Mouse (Mus musculus) layer of hippocampus, adult 11-12 months (tissue): ENCODE measurements around the gene Sorcs1.
A peak's percentile ranks its signal among the peaks of the same experiment; 100 is the strongest.

Source experiments
- DNase-seq: peaks from one replicate; pipeline ENCODE4 v3.0.0; 2022; ENCODE audit warnings: low spot score

The Sorcs1 gene

DNA sequence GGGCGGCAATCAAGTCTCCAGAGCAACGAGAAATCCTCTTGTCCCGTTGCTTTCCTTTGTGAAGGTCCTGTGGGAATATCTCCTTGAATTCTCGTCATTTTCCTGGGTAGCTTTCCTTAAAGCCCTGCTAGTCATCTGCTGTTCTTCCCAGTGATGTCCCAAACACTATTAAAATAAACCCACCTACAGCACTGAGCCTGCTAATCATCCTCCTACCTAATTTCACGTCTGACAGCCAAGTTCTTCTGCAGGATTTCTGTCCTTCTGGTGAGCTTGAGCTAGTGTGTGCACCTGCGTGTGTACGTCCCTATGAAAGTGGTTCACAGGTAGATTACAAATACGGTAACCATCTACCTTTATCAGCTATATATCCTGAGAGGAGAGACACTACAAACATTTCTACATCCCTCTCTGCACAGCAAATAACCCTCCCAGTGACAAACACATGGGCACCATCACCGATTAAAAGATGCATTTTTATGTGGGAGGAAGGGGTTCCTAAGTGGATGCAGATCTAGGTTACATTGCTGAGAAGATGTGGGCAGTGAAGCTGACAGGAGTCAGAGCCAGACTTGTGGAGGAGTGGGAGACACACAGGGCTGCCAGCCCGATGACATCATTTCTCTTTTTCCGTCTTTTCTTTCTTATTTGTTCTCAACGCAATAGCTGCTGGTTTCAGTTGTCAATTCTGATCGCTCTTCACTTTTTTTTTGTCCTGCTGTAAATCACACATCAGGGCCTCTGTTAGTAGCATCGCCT, 259.3 kb downstream of the Sorcs1 start:
- no peak for DNase-seq

DNA sequence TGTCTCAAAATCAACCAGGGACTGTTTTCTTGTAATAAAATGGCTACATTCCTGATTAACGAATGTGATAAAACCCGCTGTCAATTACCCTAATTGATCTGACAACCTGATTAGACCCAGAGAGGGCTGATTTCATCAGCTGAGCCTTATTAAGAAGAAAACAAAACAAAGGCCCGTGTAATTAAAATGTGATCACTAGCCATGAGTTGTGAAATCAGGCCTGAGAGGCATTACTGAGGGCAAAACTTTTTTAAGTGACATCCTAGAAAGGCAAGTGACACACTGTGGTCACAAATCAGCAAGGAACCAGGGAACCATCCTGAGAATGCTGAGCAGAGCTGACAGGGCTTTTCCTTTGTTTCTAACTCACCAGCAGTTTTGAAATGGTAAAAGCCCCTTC, 267.9 kb downstream of the Sorcs1 start:
- no peak for DNase-seq

DNA sequence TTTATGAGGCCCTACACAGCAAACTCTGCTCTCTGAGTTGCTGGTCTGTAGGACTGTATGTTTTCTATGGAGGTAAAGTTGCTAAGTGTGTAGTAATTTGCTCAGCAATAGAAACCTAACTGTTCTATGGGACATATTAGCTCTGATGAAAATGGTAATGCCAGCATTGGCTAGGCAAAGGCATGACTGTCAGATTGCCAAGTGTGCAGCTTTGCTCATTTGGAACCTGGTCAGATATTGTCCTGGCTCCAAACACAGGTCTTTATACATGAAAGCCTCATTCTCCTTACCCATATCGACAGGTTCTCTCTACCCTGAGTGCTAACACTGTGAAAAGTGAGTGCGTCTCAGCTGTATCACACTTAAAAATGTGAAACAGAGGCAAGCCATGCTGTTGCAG, 280.1 kb downstream of the Sorcs1 start:
- DNase-seq: no peak

DNA sequence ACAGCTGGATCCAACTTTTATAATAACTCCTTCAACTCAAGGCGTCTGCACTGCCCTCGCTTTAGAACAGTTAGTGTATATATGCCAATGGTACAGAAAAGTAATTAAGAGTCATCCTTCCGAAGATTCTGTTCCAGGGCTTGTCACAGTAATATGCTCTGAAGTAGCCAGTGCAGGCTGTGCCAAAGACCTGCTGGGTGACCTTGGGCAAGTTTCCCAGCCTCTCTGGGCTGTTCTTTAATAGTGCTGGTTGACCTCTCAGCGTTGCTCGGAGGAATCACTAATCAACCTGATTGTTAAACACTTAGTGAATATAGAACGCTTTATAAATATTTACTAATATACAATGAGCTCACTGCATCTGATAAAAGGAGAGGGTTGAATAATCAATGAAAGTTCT, 282.7 kb downstream of the Sorcs1 start:
- DNase-seq: no peak

DNA sequence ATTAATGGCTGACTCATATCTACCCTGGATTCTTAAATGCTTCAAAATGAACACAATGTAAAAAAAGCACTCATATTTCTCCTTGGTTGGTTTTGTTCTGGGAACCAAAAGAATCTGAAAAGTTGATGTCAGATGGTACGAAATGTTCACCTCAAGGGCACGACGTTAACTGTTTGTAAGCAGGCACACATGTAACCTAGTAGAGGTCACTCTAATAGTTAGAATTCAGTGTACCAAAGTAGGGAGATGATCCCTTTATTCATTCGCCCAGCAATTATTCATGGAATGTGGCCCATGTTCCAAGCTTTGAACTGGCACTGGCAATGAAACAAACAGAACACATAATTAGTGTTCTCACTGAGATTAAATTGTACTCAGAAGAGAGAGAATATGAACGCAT, 284.3 kb downstream of the Sorcs1 start:
- peak; percentile 6 for DNase-seq

DNA sequence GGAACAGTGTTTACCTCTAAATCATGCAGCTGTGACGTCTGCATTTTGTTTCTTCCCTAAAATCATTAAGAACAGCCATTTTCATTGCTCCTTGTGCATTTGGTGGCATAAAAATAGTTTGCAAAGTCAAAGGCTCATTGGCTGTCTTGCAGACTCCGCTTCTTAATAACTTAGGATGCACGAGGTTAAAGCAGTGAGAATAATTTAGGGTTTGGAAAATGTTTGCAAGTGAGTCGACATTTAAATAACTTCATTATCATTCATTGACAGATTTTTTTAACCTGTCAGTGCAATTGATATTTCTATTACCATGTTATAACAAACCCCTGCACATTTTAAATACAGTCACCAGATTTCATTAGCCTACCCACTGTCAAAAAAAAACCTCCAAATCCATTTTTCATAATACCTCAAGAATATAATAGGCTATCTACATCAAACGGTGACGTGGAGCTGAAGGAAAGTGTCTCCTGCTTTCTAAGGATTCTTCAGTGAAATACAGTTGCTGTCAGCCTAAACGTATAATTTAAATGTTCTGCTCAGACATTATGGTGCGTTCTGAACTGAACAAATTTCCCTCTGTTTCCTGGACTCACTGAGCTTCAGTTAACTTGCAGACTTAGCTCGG, 288.4 kb downstream of the Sorcs1 start:
- DNase-seq: no peak

DNA sequence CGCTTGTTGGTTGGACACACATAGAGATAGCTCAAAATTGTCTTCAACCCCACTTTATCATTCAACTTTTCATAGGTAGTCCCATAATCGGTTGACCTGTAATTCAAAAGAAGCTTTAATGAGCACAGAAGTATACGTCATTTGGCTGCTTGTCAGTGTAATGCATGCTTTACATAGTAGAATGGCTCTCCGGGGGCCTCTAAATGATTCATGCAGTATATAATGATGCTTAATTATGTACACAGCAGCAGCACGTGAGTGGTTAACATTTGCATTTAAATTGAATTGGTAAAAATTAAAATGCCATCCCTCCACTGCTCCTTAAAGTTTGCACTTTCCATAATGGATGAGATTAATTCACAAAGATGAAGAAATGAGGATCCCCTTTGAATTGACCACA, 299.5 kb downstream of the Sorcs1 start:
- no peak for DNase-seq

DNA sequence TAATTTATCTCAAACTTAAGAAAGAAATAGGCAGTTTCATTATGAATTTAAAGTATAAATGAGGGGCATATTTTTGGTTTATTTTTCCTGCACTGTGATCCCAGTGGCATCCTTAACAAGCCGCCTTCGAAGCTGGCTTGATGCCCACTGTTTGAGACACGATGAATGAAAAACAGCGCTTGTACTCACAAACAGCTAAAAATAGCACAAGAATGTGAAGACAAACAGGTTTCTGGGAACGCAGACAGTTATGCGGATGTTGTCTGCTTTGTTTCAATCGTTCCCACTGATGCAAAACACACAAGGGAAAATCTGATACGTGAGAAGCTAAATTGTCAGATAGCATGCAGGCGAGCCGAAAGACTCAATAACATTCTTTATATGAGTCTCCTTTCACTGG, 303.7 kb downstream of the Sorcs1 start:
- peak; percentile 30 for DNase-seq

DNA sequence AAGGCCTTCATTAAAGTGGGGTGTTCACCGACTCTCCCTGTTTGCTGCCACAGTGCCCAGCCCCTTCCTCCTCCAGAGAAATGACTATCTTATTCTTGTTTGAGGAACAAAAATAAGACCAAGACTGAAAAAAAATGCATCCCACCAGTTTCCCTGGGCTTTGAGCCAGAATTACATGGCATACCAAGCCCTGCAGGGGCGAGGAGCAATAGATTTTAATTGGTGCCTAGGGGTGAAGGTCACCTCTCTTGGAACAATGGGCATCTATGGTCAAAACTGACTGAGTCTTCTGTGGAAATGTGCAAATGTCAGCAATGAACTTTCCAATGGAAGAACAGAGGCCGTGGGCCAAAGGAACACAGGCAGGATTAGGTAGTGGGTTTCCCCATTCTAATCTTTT, 312.0 kb downstream of the Sorcs1 start:
- DNase-seq: no peak

DNA sequence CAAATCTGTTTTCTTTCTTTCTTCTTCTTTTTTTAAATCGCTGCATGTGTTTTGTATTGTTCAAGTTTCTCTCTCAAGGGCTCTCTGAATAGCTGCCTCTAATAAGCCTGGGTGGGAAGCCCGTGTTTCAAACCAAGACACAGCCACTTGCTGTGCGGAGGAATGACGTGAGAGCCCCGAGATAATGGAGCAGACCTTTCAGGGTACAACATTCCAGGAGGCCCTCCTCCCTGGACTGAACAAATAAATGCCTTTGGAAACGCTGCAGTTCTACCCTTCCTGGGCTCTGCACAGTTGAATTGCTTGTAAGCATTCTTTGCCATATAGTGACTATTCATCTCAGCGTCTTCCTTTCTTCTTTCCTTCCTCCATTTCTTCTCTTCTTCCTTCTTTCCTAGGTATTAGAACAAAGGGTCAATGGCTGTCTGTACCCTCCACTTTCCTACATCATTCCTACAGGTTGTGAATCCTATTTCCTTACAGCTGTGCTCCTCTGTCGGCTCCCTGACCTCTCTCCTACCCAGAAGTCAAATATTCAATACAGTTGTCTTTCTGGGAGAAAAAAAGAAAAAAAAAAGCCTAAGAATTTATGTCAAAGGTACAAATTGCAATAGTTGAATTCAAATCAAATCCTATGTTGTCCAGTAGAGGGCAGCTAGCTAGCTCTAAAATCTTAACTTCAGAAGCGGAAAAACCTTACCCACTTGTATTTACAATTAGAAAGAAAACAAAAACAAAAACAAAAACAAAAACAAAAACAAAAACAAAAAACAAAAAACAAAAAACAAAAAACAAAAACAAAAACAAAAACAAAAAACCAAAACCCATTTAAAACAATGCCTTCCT, 315.6 kb downstream of the Sorcs1 start:
- no peak for DNase-seq

DNA sequence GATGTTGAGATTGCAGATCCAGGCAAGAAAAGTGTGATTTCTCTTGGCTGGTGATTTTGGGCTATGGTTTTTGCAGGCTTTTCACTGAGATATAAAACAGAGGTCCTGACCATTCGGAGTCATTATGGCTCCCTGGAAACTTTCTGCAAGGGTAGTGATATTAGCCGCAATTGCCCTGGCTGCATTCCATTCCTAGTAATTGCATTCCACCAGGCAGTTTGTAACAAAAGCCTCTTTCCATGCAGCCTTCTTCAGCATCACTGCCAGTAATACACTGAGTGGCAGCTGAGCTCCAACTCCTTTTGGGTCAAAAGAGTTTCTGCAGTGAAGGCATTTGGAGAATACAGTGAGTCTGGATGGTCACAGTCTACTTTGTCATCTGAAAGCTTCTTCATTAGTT, 319.9 kb downstream of the Sorcs1 start:
- DNase-seq: no peak

DNA sequence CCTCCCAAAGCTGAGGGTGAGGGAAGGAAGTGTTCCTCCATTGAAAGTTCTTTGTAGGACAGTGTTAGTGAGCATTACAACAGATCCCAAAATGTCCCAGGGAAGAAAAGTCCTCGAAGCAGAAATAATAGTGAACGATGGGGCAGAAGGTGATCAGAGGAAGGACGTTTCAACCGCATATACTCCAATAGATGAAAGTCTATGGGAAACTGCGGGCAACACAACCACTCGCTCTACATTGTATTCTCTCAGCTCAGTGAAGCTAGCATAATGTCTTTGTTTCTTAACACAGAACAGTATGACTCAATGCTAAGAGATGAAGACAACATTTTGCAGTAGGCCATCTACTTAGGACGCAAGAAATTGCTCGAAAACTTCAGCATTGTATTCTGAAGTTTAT, 339.2 kb downstream of the Sorcs1 start:
- DNase-seq: no peak

DNA sequence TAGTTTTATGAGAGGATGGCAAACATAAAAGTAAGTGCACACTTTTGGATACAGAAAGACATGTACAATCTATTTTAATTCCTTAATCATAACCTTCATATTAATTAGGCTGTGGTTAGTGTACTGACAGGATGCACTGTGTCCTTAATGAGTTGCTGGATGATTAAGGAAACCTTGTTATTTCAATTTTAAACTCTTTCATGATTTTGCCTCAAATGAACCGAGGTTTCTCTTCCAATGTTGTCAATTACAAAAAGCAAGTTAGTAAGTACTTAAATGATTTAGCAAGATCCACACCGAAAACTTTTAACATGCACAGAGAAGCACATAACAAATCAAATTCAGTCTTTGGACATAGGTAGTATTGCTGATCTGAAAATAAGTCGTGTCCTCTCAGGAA, 341.7 kb downstream of the Sorcs1 start:
- DNase-seq: no peak

DNA sequence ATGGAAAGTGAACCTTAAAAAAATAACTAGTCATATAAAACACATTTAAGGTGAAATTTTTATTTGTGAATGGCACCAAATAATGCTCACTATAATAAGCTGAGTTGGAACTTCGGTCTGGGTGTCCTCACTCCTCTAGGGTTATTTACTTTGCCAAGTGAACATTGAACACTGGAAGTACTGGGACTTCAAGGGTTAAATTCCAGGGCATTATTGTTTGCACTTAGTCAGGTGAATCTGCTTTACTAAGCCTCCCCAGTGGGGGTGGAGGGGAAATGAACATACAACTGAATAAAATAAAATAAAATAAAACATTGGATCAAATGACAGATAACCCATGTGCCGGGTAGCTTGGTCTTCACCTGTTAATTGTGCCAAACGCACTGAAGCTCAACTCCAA, 347.3 kb downstream of the Sorcs1 start:
- no peak for DNase-seq

DNA sequence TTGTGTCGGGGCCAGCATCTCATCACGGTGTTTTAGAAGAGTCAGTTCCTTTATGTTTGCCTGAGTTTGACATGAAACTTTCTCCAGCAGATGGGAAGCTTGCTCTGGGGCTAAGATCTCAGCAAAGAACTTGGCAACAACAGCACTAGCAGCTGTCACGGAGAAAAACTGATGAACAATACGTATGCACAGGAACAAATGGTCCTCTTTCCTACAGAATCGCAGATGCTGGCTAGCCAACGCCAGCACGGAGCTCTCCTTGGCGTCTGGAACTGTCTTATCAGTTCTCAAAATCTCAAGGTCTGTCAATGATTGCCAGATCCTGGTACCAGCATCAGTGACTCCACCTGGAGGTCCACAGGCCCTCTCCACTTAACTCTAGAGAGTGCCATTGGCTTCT, 350.6 kb downstream of the Sorcs1 start:
- DNase-seq: peak; percentile 31

DNA sequence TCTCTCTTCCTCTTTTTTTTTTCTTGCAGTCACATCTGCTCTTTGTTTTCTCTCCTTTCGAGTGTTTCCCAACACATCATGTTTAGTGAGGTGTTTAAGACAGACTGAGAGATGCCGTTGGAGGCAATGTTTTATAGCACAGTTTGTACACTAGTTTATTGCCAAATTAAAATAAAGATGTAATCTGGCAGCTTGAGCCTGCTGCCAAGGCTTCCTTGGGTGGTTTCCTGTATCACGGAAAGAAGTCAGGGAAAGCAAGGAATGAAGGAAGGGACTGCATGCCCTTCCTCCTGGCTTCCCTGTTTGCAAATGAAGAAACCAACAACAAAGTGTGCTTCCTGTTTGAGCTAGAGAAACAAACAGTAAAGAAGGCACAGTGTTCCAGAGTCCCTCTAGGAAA, 352.3 kb downstream of the Sorcs1 start:
- no peak for DNase-seq

DNA sequence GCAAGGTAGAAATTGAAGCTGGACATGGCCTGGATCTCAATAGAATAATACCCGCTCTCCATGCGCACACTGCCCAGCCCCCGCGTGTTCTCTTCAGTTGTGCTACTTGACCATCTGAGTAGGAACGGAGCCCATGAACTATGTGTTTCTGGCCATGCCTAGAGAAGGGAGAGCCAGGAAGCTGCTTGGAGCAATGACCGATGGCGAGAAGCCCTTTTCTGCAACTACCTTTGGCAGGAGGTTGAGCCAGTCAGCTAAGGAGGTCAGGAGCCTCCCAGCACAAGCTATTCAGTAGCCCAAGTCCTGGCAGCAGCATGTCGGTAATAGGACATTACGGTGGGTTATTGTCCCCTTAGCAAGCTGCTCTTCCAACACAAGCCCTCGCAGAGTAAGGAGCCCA, 352.8 kb downstream of the Sorcs1 start:
- DNase-seq: no peak

DNA sequence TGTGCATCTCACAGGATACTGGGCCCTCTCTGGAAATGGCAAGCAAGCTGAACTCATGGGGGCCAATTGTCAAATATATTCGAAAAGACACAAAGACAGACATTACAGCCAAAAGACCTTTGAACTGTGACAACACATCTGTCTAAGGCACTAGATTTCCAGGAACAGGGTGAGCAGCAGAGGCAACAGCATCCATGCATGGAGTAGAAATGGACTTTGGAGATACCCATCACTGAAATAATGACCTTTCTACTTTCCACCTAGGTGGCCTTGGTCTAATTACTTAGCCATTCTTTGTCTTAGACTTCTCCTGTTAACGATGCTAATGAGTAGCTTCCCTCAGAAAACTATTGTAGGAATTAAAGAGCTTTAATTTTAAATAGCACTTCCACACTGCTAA, 371.4 kb downstream of the Sorcs1 start:
- no peak for DNase-seq

DNA sequence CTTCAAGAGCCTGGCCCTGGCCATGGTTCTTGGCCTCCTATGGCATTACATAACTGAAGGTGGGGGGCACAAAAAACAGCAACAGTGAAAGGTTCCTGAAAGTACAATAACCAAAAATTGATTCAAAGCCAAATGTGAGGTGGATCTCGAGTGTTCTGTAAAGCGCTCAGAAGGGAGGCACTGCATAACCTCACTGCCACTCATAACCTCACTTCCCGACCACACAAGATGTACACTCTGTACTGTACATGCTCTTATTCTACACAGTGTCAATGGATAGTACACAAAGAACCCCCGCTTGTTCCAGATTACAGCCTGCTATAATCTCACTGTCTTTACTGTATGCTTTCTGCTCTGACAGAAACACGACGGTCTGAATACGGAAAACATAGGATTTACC, 384.2 kb downstream of the Sorcs1 start:
- DNase-seq: no peak

DNA sequence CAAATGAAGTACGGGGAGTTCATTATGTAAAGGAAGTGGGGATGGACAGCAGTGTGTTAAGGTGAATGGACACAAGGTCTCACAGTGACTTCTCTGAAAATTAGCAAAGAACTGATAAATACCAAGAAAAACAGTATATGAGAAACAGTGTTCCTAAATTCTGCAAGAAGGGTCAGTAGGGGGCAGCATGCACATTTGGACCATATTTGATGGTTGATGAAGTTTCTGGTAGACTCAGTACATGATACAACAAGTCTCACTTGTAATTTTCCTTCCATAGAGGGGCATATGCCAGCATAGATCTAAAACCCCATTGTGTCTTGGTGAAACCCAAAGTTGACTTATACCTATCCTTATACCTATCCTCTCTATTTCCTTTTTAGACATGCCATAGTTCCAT, 414.0 kb downstream of the Sorcs1 start:
- peak; percentile 55 for DNase-seq

DNA sequence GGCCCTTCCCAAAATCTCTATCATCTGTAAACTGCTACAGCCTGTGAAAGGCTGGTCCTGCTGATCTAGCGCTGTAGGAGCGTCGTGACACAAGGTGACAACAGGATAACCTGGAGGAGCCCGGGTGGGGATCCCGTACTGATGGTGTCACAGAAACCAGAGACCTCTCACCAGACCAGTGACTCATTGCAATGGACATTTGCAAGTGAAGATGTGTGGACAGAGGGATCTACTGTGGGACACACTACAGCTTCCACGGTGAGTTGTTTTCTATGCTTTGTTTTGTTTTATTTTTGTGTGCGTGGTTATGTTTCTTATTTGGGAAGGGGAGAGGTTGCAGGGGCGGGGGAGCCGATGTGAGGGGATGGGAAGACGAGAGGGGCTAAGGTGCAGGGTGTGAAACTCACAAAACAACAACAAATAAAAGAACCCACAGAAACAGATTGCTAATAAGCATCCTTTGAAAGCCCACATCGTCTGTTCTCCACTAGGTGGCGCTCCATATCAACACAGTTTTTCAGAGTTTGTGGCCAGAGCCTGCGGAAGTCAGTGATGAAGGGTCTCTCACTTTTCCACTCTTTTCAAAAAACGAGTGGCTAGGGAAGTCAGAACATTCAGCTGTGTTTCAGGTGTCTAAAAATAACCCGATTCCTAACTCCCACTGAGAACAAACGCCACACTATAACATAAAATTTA, 419.6 kb downstream of the Sorcs1 start:
- peak; percentile 56 for DNase-seq

DNA sequence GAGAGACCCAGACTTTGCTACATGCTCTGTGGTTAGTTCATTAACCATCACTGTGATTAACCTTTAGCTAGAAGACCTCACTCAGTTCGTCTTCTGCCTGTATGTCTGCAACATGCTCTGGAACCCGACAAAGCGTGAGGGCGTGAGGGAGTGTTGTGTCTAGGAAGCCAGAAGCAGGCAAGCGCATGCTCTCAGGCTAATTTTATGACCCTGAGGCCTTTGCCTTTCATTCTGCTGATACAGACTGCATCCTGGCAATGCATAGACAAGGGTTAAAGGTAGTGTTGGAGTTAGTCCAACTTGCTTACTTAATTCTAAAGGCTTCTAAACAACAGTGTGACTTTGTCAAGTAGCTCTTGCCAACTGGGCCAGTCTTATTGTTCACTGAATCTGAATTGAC, 458.0 kb downstream of the Sorcs1 start:
- DNase-seq: no peak
